Mouse (Mus musculus) spleen, adult 2 months (tissue): ENCODE results near the gene Rps6kb1. TPM values are rescaled to one million over a fixed set of nuclear protein-coding genes. Genes with fewer than 3 reads are reported as not detected.

Experiments used
- DNase-seq, 2 experiments: peaks; one replicate each; pipeline versions ENCODE4 v3.0.0 to v3.0.0-alpha.2; 2012 to 2021; ENCODE audit warnings: low spot score in 2 of 2, low read depth in 1 of 2
- H3K27ac ChIP-seq: fragments of 200-500 bp; 2 replicates; pipeline ENCODE4 v1.5.1; 2012; ENCODE audit warnings: low read length, inconsistent platforms; ENCODE audit not compliant: insufficient read depth
- H3K27me3 ChIP-seq: fragments of 200-500 bp; 2 replicates; pipeline ENCODE4 v1.6.1; 2012; ENCODE audit warnings: mild to moderate bottlenecking, moderate library complexity, low read length, inconsistent platforms; ENCODE audit not compliant: control insufficient read depth, insufficient read depth
- H3K36me3 ChIP-seq: fragments of 200-500 bp; 2 replicates; pipeline ENCODE4 v1.6.1; 2012; ENCODE audit warnings: mild to moderate bottlenecking, low read length, inconsistent platforms; ENCODE audit not compliant: control insufficient read depth, insufficient read depth
- H3K4me1 ChIP-seq: fragments of 200-500 bp; 2 replicates; pipeline ENCODE4 v1.6.1; 2011; ENCODE audit warnings: inconsistent platforms; ENCODE audit not compliant: control insufficient read depth, insufficient read depth, insufficient read length
- H3K4me3 ChIP-seq: fragments of 200-500 bp; 2 replicates; pipeline ENCODE4 v1.5.1; 2011; ENCODE audit warnings: mild to moderate bottlenecking, inconsistent platforms; ENCODE audit not compliant: insufficient read depth, insufficient read length; ENCODE audit errors: extremely low read depth
- CTCF ChIP-seq: fragments of 200-500 bp; IDR thresholded peaks from 2 replicates; pipeline ENCODE4 v1.5.1; 2011; ENCODE audit warnings: mild to moderate bottlenecking, inconsistent platforms; ENCODE audit not compliant: insufficient read depth, insufficient read length, insufficient replicate concordance; ENCODE audit errors: extremely low read depth
- POLR2A ChIP-seq: fragments of 200-500 bp; IDR thresholded peaks from 2 replicates; pipeline ENCODE4 v1.6.1; 2011; ENCODE audit warnings: low read depth, low read length, inconsistent platforms
- WGBS: fragments of 180-500 bp; shearing (Covaris S2); methylation state at CpG from one replicate; pipeline ENCODE4 v1.1.7; 2018; 5-methylcytosine and 5-hydroxymethylcytosine counted together
- polyA plus RNA-seq: library from polyadenylated mRNA; depleted of rRNA; stranded (reverse); fragments of >200 nt; gene quantifications from 2 replicates; pipeline ENCODE4 v1.2.3, GENCODE M21; 2012

Gene Rps6kb1
- polyA plus RNA-seq, 1 experiment: 5.9 TPM

GRCm38 (mm10) chr11:86581250-86581753, 36.7 kb upstream of the Rps6kb1 start:
- Histone ChIP-seq H3K4me1 (peaks cover 40% of the 10 kb centered on the region), H3K4me3 (peak overlapping the region; percentile 53), H3K27ac (peak overlapping the region; percentile 93), H3K27me3 (no peaks in the 10 kb centered on the region), H3K36me3 (0 out of 2 replicates have a peak, but pooled peaks cover 2% of the 10 kb centered on the region)
- under 1% methylated on average over 11 of the region's 11 CpGs for WGBS
- peak; percentile 26 to 64 for DNase-seq
- TF ChIP-seq CTCF (no peak), POLR2A (peak; percentile 82)

GRCm38 (mm10) chr11:86580319-86581113, 35.9 kb upstream of the Rps6kb1 start:
- 0 out of 2 replicates have a peak, but pooled peaks cover 2% of the 10 kb centered on the region for H3K36me3 ChIP-seq
- peaks cover 43% of the 10 kb centered on the region for H3K4me1 ChIP-seq
- H3K4me3 ChIP-seq: 0 out of 2 replicates have a peak overlapping the region, but pooled peaks have one; percentile 53
- H3K27ac ChIP-seq: peak overlapping the region; percentile 93
- TF ChIP-seq POLR2A: no peak; the same call in 1 of the 2 replicates
- TF ChIP-seq CTCF: no peak
- DNase-seq: no peak
- no peaks in the 10 kb centered on the region for H3K27me3 ChIP-seq
- 44% methylated on average over 9 of the region's 9 CpGs for WGBS

DNA sequence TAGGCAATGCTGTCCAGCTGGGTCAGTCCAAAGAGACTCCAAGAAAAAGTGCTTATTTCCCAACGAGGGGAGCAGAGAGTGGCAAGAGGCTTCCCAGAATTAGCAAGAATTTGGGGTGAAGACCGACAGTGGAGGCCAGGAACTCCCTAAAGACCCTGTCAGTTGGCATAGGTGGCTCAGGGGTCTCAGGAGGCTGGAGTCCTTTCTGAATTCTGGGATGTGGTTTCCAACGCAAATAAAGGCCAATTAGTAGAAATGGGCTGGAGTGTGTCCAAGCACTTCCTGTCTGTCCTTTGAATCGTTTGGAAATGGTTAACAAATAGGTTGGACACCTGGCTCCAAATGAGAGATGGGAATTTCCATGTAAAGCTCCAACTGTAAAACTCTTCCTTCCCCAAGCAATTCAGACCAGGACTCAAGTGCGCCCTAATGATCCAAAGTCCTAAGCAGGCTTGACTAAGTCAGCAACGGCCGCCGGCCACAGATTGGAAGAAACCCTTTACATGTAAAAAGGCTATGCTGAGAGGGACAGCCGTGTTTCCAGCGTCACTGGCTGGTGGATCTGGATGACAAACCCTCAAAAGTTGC, 35.2 kb upstream of the Rps6kb1 start:
- H3K4me3 ChIP-seq: no peak overlapping the region
- H3K4me1 ChIP-seq: peaks cover 43% of the 10 kb centered on the region
- no peaks in the 10 kb centered on the region for H3K27me3 ChIP-seq
- DNase-seq: no peak
- peak overlapping the region; percentile 93 for H3K27ac ChIP-seq
- TF ChIP-seq CTCF (no peak), POLR2A (no peak)
- H3K36me3 ChIP-seq: no peaks in the 10 kb centered on the region
- WGBS: 73% methylated on average over 10 of the region's 10 CpGs

- Histone ChIP-seq H3K4me3 (peak overlapping the region; percentile 2; the same call in 1 of the 2 replicates), H3K27me3 (no peaks in the 10 kb centered on the region), H3K27ac (peak overlapping the region; percentile 80), H3K36me3 (no peaks in the 10 kb centered on the region), H3K4me1 (peaks cover 43% of the 10 kb centered on the region)
- peak in 1 of 2 experiments; percentile 43 for DNase-seq
- WGBS: 64% methylated on average over 25 of the region's 25 CpGs
- TF ChIP-seq CTCF (no peak), POLR2A (no peak)
Measured at GRCm38 (mm10) chr11:86578809-86579730, 34.5 kb upstream of the Rps6kb1 start.

DNA sequence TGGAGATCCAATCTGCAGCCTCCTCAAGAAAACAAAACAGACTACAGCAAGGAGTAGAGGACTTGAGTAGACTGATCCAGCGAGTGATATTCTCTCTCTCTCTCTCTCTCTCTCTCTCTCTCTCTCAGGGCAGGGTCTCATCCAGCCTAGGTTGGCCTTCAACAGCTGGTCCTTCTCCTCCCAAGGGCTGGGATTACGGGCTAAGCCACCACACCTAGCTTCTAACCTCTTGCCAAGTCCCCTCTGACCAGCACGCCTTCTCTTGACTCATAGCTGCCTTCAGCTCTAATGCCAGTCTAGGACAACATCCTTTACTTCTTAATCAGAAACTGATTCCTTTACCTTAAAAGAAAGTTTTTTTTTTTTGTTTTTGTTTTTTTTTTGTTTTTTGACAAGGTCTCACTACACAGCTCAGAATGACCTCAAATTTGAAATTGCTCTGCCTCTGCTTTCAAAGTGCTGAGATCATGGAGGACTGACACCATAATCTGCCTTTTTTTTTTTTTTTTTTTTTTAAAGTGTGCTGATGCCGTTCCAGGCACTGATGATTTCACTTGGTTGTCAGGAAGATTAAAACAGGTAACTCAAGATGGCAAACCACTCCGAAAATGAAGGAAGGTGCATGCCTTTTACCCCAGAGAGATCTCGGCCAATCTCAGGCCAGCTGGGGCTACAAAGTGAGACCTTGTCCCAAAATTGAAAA, 33.7 kb upstream of the Rps6kb1 start:
- H3K4me3 ChIP-seq: no peak overlapping the region; the same call in 1 of the 2 replicates
- H3K36me3 ChIP-seq: no peaks in the 10 kb centered on the region
- TF ChIP-seq POLR2A (no peak), CTCF (no peak)
- DNase-seq: no peak
- H3K27me3 ChIP-seq: no peaks in the 10 kb centered on the region
- 72% methylated on average over 6 of the region's 6 CpGs for WGBS
- peak overlapping the region; percentile 82 for H3K27ac ChIP-seq
- peaks cover 43% of the 10 kb centered on the region for H3K4me1 ChIP-seq

DNA sequence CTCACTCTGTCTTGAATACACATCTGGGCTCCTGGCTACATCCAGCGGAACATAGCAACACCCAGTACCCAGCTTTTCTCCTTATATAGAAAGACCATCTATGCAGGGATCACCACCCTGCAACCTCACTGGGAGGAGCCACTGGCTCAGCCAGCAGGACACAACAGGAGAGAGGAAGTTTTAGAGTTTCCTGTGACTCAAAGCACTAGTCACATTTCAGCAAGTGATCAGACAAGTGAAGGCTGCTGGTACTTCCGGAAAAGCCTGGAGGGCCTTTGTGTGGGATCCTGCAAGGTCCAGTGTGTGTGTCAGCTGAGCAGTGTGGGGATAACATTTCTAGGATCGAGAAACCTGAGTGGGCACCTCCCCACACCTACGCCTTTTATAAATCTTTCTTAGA, 32.6 kb upstream of the Rps6kb1 start:
- Histone ChIP-seq H3K4me1 (peaks cover 43% of the 10 kb centered on the region), H3K36me3 (no peaks in the 10 kb centered on the region), H3K4me3 (no peak overlapping the region), H3K27me3 (no peaks in the 10 kb centered on the region), H3K27ac (peak overlapping the region; percentile 82)
- TF ChIP-seq POLR2A (no peak; the same call in 1 of the 2 replicates), CTCF (no peak)
- 36% methylated on average over 4 of the region's 4 CpGs for WGBS
- DNase-seq: peak in 1 of 2 experiments; percentile 24
